ENCODE assay signal across 10 mouse cellular contexts in the genomic region with DNA sequence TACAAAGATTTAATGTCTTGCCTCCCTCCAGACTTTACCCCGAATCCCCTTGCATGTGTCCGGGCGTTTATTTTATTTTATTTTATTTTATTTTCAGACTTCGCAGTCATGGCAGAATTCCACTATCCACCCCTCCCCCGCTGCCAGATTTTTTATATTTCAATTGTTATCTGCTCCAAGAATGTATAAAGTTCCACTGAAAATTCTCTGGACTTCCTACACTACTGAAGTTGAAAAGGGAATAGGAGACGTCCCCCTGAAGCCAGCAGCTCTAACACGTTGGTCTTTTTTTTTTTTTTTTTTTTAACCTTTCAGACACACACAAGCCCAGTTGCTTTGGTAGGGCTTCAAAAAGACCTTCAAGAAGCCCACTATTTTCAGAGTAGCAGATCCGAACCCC. TPM values are rescaled to one million over a fixed set of nuclear protein-coding genes. Genes with fewer than 3 reads are reported as not detected.
DNase-seq lines count a peak whose midpoint lies in the region; ATAC-seq lines count a peak whose summit lies in the region.
"Had no signal": no experiment of that assay in that cellular context is flagged by ENCODE, and none has a peak within 500 bp of the region (broad histone marks: within the 10 kb centered on the region; RNA-seq: fewer than 3 reads in every experiment).

No protein-coding gene starts in this region.

- H3K4me1 ChIP-seq in lung, embryonic 15.5 days, result peaks cover 20% of the 10 kb centered on the region
- peaks cover 22% of the 10 kb centered on the region for H3K4me1 ChIP-seq in forebrain, embryonic 13.5 days
- H3K4me1 ChIP-seq in limb, embryonic 12.5 days (replicated peaks), result peaks cover 32% of the 10 kb centered on the region
- peaks cover 20% of the 10 kb centered on the region for H3K4me1 ChIP-seq in neural tube, embryonic 15.5 days

- H3K36me3 ChIP-seq in lung, embryonic 15.5 days, result peaks cover 9% of the 10 kb centered on the region
- H3K36me3 ChIP-seq in forebrain, embryonic 13.5 days (ENCODE audit: poor library complexity, severe bottlenecking), result no peaks in the 10 kb centered on the region
- H3K36me3 ChIP-seq in limb, embryonic 12.5 days, result peaks cover 19% of the 10 kb centered on the region
- H3K36me3 ChIP-seq in neural tube, embryonic 15.5 days, result no peaks in the 10 kb centered on the region

- 15% methylated on average over 8 of the region's 8 CpGs for WGBS in lung, embryonic 15.5 days
- 14% methylated on average over 8 of the region's 8 CpGs for WGBS in forebrain, embryonic 13.5 days
- WGBS in limb, embryonic 12.5 days, result 11% methylated on average over 8 of the region's 8 CpGs
- 19% methylated on average over 8 of the region's 8 CpGs for WGBS in neural tube, embryonic 15.5 days

- peak overlapping the region; percentile 70 for H3K4me3 ChIP-seq in lung, embryonic 15.5 days
- H3K4me3 ChIP-seq in forebrain, embryonic 13.5 days, result peak overlapping the region; percentile 60
- peak overlapping the region; percentile 71 for H3K4me3 ChIP-seq in limb, embryonic 12.5 days (replicated peaks)
- peak overlapping the region; percentile 57 for H3K4me3 ChIP-seq in neural tube, embryonic 15.5 days (replicated peaks)

- H3K27me3 ChIP-seq in lung, embryonic 15.5 days, result no peaks in the 10 kb centered on the region
- no peaks in the 10 kb centered on the region for H3K27me3 ChIP-seq in forebrain, embryonic 13.5 days
- H3K27me3 ChIP-seq in limb, embryonic 12.5 days, result no peaks in the 10 kb centered on the region
- H3K27me3 ChIP-seq in neural tube, embryonic 15.5 days (replicated peaks), result 0 out of 2 replicates have a peak, but pooled peaks cover 5% of the 10 kb centered on the region

- peak overlapping the region; percentile 79 for H3K9ac ChIP-seq in lung, embryonic 15.5 days
- peak overlapping the region; percentile 77 for H3K9ac ChIP-seq in forebrain, embryonic 13.5 days
- peak overlapping the region; percentile 93 for H3K9ac ChIP-seq in limb, embryonic 12.5 days (replicated peaks)
- peak overlapping the region; percentile 49; the same call in 1 of the 2 replicates for H3K9ac ChIP-seq in neural tube, embryonic 15.5 days (replicated peaks)

- no peaks in the 10 kb centered on the region for H3K9me3 ChIP-seq in lung, embryonic 15.5 days
- H3K9me3 ChIP-seq in forebrain, embryonic 13.5 days (replicated peaks), result no peaks in the 10 kb centered on the region
- no peaks in the 10 kb centered on the region for H3K9me3 ChIP-seq in limb, embryonic 12.5 days
- no peaks in the 10 kb centered on the region for H3K9me3 ChIP-seq in neural tube, embryonic 15.5 days (replicated peaks)

- H3K27ac ChIP-seq in lung, embryonic 15.5 days, result peak overlapping the region; percentile 97
- H3K27ac ChIP-seq in forebrain, embryonic 13.5 days, result no peak overlapping the region
- peak overlapping the region; percentile 99 for H3K27ac ChIP-seq in limb, embryonic 12.5 days
- H3K27ac ChIP-seq in neural tube, embryonic 15.5 days (replicated peaks), result no peak overlapping the region

- ATAC-seq in lung, embryonic 15.5 days (ENCODE audit: borderline replicate concordance, extremely low read depth, low FRiP score, low TSS enrichment), result no peak
- ATAC-seq in forebrain, embryonic 13.5 days, result no peak
- ATAC-seq in limb, embryonic 12.5 days (ENCODE audit: insufficient number of reproducible peaks, insufficient read depth, low FRiP score, low TSS enrichment, low read depth), result no peak
- ATAC-seq in neural tube, embryonic 15.5 days (ENCODE audit: low FRiP score), result no peak

- H3K4me2 ChIP-seq in lung, embryonic 15.5 days, result peak overlapping the region; percentile 93
- peak overlapping the region; percentile 84 for H3K4me2 ChIP-seq in forebrain, embryonic 13.5 days
- H3K4me2 ChIP-seq in limb, embryonic 12.5 days, result peak overlapping the region; percentile 91
- peak overlapping the region; percentile 98 for H3K4me2 ChIP-seq in neural tube, embryonic 15.5 days

- DNase-seq in lung, adult 18-20 months, result no peak
- DNase-seq in ovary, adult 18-20 months (ENCODE audit: low spot score), result no peak
- no peak for DNase-seq in layer of hippocampus, postnatal 25 days (ENCODE audit: extremely low spot score in 1 of 2, low spot score in 1 of 2)
- DNase-seq in retina, embryonic 14.5 days (ENCODE audit: low spot score), result no peak
- DNase-seq: cerebellum, adult 9-11 months; right cerebral cortex, adult 18-20 months had no signal

RNA-seq across cellular contexts. Expression of a gene that starts 1.2 kb away (rescaled TPM):
- 126 and 141 TPM in 2 replicates for polyA plus RNA-seq in lung, embryonic 15.5 days (2015; fragmentation: Nextera tagmentation; extraction: Ambion mirVana)
- polyA plus RNA-seq in forebrain, embryonic 13.5 days (2015; fragmentation: Nextera tagmentation; extraction: Ambion mirVana), result 31.2 and 38.3 TPM in 2 replicates
- polyA plus RNA-seq in limb, embryonic 12.5 days (2016; fragmentation: Nextera tagmentation; extraction: Ambion mirVana), result 187 and 197 TPM in 2 replicates
- polyA plus RNA-seq in neural tube, embryonic 15.5 days (2015; fragmentation: Nextera tagmentation; extraction: Ambion mirVana), result 27.1 and 51.2 TPM in 2 replicates
- total RNA-seq in layer of hippocampus, postnatal 25 days (2021), result 10 to 100 TPM; 32.8 to 57.2 TPM

Comparison
In these comparisons a context has a peak if more than half of its experiments do, and no peak if none do; other contexts are left out.
1. H3K27ac ChIP-seq: peak in lung, embryonic 15.5 days (single experiment) and limb, embryonic 12.5 days (single experiment); none in forebrain, embryonic 13.5 days (single experiment) and neural tube, embryonic 15.5 days (single experiment).
2. Peak in every context shown above with its lines, with median percentiles within 50 percentile points of each other: H3K4me2 ChIP-seq, H3K4me3 ChIP-seq and H3K9ac ChIP-seq.